Mouse (Mus musculus): ENCODE measurements at regions not wholly inside any gene's neighbourhood (a gene's known extent, or its start where the extent isn't known, plus 50 kb on each side); places are given as distances from the start of the nearest gene placed in this dataset.

- no peak overlapping the region for H3K27ac ChIP-seq (ENCODE audit: control insufficient read depth, low read depth, low read length)
- no peaks in the 10 kb centered on the region for H3K27me3 ChIP-seq (ENCODE audit: control insufficient read depth in 1 of 2, insufficient read depth in 2 of 2, low read length in 2 of 2)
- no peaks in the 10 kb centered on the region for H3K36me3 ChIP-seq (ENCODE audit: control insufficient read depth in 1 of 2, insufficient read depth in 2 of 2, low read length in 2 of 2)
- no peak for DNase-seq (ENCODE audit: low read depth, low spot score)
- H3K9ac ChIP-seq (ENCODE audit: control insufficient read depth, low read depth, low read length, poor library complexity, severe bottlenecking): no peak overlapping the region
- no peak overlapping the region for H3K4me3 ChIP-seq (ENCODE audit: control insufficient read depth in 1 of 2, insufficient read depth in 1 of 2, low read depth in 2 of 2, low read length in 2 of 2)
- TF ChIP-seq USF1 (IDR thresholded peaks at IDR 0.05; ENCODE audit: low read depth, low read length) (no peak), SIN3A (IDR thresholded peaks at IDR 0.05; ENCODE audit: low read length) (no peak), JUND (IDR thresholded peaks at IDR 0.05; ENCODE audit: low read depth, low read length) (no peak), BHLHE40 (IDR thresholded peaks at IDR 0.05; ENCODE audit: borderline replicate concordance, low read depth, low read length) (no peak), MXI1 (IDR thresholded peaks at IDR 0.05; ENCODE audit: low read depth, low read length) (no peak), MEF2A (IDR thresholded peaks at IDR 0.05; ENCODE audit: extremely low read depth, insufficient replicate concordance, low read depth, low read length, poor library complexity, severe bottlenecking) (no peak), POLR2AphosphoS5 (IDR thresholded peaks at IDR 0.05; ENCODE audit: borderline replicate concordance, low read depth, low read length) (no peak), EP300 (IDR thresholded peaks at IDR 0.05; ENCODE audit: low read depth in 1 of 2, low read length in 2 of 2) (no peak), NRF1 (IDR thresholded peaks at IDR 0.05; ENCODE audit: insufficient read depth, low read depth, low read length, poor library complexity, severe bottlenecking) (no peak), SMC3 (IDR thresholded peaks at IDR 0.05; ENCODE audit: low read depth, low read length) (no peak), TBP (IDR thresholded peaks at IDR 0.05; ENCODE audit: low read depth, low read length) (no peak), TCF12 (IDR thresholded peaks at IDR 0.05; ENCODE audit: low read depth, low read length) (no peak), TAL1 (IDR thresholded peaks at IDR 0.05; ENCODE audit: low read length) (no peak), RAD21 (IDR thresholded peaks at IDR 0.05; ENCODE audit: low read depth, low read length) (no peak)
- no peaks in the 10 kb centered on the region for H3K4me1 ChIP-seq (ENCODE audit: control insufficient read depth in 1 of 2, insufficient read depth in 2 of 2, low read length in 2 of 2)
- H3K79me2 ChIP-seq (ENCODE audit: control insufficient read depth, insufficient read depth, low read length, poor library complexity): no peaks in the 10 kb centered on the region
- H3K9me3 ChIP-seq (replicated peaks; ENCODE audit: insufficient read depth, low read length): no peaks in the 10 kb centered on the region
These were observed 206.4 kb downstream of the Gm12728 start for GRCm38 (mm10) chr4:105996060-105996459.

- Histone ChIP-seq H3K9me3 (replicated peaks; ENCODE audit: insufficient read depth, low read length) (no peaks in the 10 kb centered on the region), H3K4me1 (ENCODE audit: control insufficient read depth in 1 of 2, insufficient read depth in 2 of 2, low read length in 2 of 2) (no peaks in the 10 kb centered on the region), H3K27ac (ENCODE audit: control insufficient read depth, low read depth, low read length) (no peak overlapping the region), H3K27me3 (ENCODE audit: control insufficient read depth in 1 of 2, insufficient read depth in 2 of 2, low read length in 2 of 2) (no peaks in the 10 kb centered on the region), H3K4me3 (ENCODE audit: control insufficient read depth in 1 of 2, insufficient read depth in 1 of 2, low read depth in 2 of 2, low read length in 2 of 2) (no peak overlapping the region), H3K9ac (ENCODE audit: control insufficient read depth, low read depth, low read length, poor library complexity, severe bottlenecking) (no peak overlapping the region), H3K36me3 (ENCODE audit: control insufficient read depth in 1 of 2, insufficient read depth in 2 of 2, low read length in 2 of 2) (no peaks in the 10 kb centered on the region), H3K79me2 (ENCODE audit: control insufficient read depth, insufficient read depth, low read length, poor library complexity) (no peaks in the 10 kb centered on the region)
- DNase-seq (ENCODE audit: low read depth, low spot score): no peak
- TF ChIP-seq POLR2AphosphoS5 (IDR thresholded peaks at IDR 0.05; ENCODE audit: borderline replicate concordance, low read depth, low read length) (no peak), ZKSCAN1 (IDR thresholded peaks at IDR 0.05; ENCODE audit: low read depth, low read length) (no peak), EP300 (IDR thresholded peaks at IDR 0.05; ENCODE audit: low read depth in 1 of 2, low read length in 2 of 2) (no peak), RAD21 (IDR thresholded peaks at IDR 0.05; ENCODE audit: low read depth, low read length) (no peak), GATA1 (IDR thresholded peaks at IDR 0.05; ENCODE audit: low read depth, low read length) (no peak), NELFE (IDR thresholded peaks at IDR 0.05; ENCODE audit: low read depth, low read length) (no peak), MAX (IDR thresholded peaks at IDR 0.05; ENCODE audit: low read length) (no peak), CTCF (IDR thresholded peaks at IDR 0.05 in 2 of 3, conservative IDR thresholded peaks at IDR 0.05 in 1 of 3; ENCODE audit: control insufficient read depth in 1 of 3, insufficient read depth in 1 of 3, low read depth in 2 of 3, low read length in 3 of 3, poor library complexity in 1 of 3, severe bottlenecking in 1 of 3) (no peak), ZNF384 (IDR thresholded peaks at IDR 0.05; ENCODE audit: low read depth, low read length) (no peak), MYC (IDR thresholded peaks at IDR 0.05; ENCODE audit: low read depth, low read length) (no peak), JUND (IDR thresholded peaks at IDR 0.05; ENCODE audit: low read depth, low read length) (no peak), POLR2A (IDR thresholded peaks at IDR 0.05; ENCODE audit: control insufficient read depth in 1 of 2, insufficient read depth in 1 of 2, low read depth in 1 of 2, low read length in 2 of 2, poor library complexity in 1 of 2) (no peak)
These were observed 207.4 kb downstream of the Gm12728 start for GRCm38 (mm10) chr4:105996893-105997630.
